Mouse (Mus musculus): ENCODE measurements around the gene Selenoi.

DNA sequence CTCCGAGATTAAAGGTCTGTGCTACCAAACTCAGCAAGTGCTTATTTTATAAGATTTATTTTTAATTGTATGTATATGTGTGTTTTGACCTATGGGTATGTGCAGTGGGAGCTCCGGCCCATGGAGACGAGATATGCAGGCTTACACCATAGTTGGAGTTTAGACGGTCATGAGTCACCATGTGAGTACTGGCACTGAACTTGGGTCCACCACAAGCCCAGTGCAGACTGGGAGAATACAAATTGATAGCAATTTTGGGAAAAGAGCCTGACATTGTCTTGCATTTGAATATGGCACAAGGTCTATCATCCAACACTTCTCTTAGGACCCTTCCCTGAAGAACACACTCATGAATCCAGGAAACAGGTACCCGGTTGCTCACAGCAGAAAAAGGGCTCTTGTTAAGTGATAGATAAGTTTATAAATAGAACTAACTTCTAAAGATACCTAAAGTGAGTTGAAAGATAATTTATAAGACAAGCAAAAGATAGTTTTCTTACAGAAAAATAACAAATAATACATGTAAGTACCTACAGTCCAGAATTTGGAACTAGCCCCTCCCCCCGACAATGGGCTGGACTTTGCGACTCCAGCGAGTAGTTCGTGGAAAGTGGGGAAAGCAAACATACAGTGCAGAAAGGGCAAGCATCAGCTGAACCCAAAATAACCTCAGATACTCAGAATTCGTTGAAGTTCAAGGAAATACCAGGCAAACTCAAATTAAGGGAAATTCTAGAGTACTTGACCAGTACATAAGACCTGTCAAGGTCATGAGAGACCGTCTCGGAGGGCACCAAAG lies 44.5 kb upstream of the Selenoi start:
- TF ChIP-seq CTCF (IDR thresholded peaks at IDR 0.05; ENCODE audit: extremely low read depth, insufficient read depth, low read length) (no peak), POLR2A (IDR thresholded peaks at IDR 0.05; ENCODE audit: extremely low read depth, insufficient read depth, low read length) (no peak)

Data from cortical plate, adult 2 months (tissue).